Mouse (Mus musculus): ENCODE data around the gene Adrb1. TPM values are rescaled to one million over a fixed set of nuclear protein-coding genes. Genes with fewer than 3 reads are reported as not detected.

The Adrb1 gene
- polyA plus RNA-seq, 1 experiment = not detected

DNA sequence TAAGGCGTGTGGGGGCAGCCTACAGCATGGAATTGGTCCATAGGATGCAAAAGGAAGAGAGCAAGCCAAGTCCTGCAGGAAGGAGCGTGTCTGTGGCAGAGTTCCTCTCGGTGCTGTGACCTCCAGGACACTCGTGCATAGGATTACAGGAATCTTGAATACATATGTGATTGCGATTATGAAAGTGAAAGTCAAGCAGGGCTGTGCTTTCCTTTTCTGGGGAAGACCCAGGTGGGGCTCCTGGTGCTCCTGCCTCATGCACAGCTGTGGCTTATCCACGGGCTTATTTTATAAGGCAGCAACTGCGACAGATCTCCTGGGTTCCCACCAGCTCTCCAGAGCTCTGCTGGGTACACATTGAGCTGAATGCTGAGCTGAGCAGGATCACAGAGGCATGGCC lies 39.2 kb upstream of the Adrb1 start:
- 93% methylated on average over 7 of the region's 7 CpGs for WGBS
- Histone ChIP-seq H3K4me3 (ENCODE audit: insufficient read depth, low read depth, low read length) (no peak overlapping the region), H3K4me1 (ENCODE audit: control insufficient read depth, insufficient read depth, low read length) (no peaks in the 10 kb centered on the region; the same call in 1 of the 2 replicates), H3K27ac (ENCODE audit: insufficient read depth, low read depth, low read length) (no peak overlapping the region)
- TF ChIP-seq CTCF (IDR thresholded peaks at IDR 0.05; ENCODE audit: insufficient read depth, low read depth, low read length) (no peak), POLR2A (IDR thresholded peaks at IDR 0.05; ENCODE audit: insufficient read depth, low read depth, low read length) (no peak)

DNA sequence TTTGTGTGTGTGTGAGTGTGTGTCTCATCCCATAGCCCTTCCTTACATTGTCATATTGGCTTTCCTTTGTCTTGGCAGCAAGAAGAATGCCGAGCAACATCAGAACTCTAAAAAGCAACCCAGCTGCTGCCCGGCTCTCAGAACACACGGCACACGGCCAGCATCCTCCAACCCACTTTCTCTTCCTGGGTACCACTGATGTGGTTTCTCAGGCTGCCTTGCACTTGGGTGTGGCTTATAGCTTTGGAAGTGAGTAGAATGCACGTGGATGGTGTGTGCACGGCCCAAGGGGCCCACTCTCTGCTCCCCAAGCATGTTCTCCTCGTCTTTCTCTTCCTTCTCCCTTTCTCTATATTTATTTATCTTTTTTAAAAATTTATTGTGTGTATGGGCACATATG lies 36.5 kb upstream of the Adrb1 start:
- no peaks in the 10 kb centered on the region for H3K4me1 ChIP-seq (ENCODE audit: control insufficient read depth, insufficient read depth, low read length)
- H3K27ac ChIP-seq (ENCODE audit: insufficient read depth, low read depth, low read length) = no peak overlapping the region
- TF ChIP-seq CTCF (IDR thresholded peaks at IDR 0.05; ENCODE audit: insufficient read depth, low read depth, low read length) = no peak
- no peak for TF ChIP-seq POLR2A (IDR thresholded peaks at IDR 0.05; ENCODE audit: insufficient read depth, low read depth, low read length)
- 86% methylated on average over 7 of the region's 7 CpGs for WGBS
- H3K4me3 ChIP-seq (ENCODE audit: insufficient read depth, low read depth, low read length) = no peak overlapping the region

GRCm38 (mm10) chr19:56686218-56686617 lies 35.8 kb upstream of the Adrb1 start:
- Histone ChIP-seq H3K4me3 (ENCODE audit: insufficient read depth, low read depth, low read length) (no peak overlapping the region), H3K27ac (ENCODE audit: insufficient read depth, low read depth, low read length) (no peak overlapping the region), H3K4me1 (ENCODE audit: control insufficient read depth, insufficient read depth, low read length) (no peaks in the 10 kb centered on the region)
- WGBS = 55% methylated on average over 12 of the region's 12 CpGs
- no peak for TF ChIP-seq CTCF (IDR thresholded peaks at IDR 0.05; ENCODE audit: insufficient read depth, low read depth, low read length)
- TF ChIP-seq POLR2A (IDR thresholded peaks at IDR 0.05; ENCODE audit: insufficient read depth, low read depth, low read length) = no peak

- H3K4me1 ChIP-seq (ENCODE audit: control insufficient read depth, insufficient read depth, low read length) = no peaks in the 10 kb centered on the region
- WGBS = 91% methylated on average over 8 of the region's 8 CpGs
- H3K27ac ChIP-seq (ENCODE audit: insufficient read depth, low read depth, low read length) = no peak overlapping the region
- TF ChIP-seq CTCF (IDR thresholded peaks at IDR 0.05; ENCODE audit: insufficient read depth, low read depth, low read length) = no peak
- no peak for TF ChIP-seq POLR2A (IDR thresholded peaks at IDR 0.05; ENCODE audit: insufficient read depth, low read depth, low read length)
- H3K4me3 ChIP-seq (ENCODE audit: insufficient read depth, low read depth, low read length) = no peak overlapping the region
Observed at GRCm38 (mm10) chr19:56687026-56687635, 34.9 kb upstream of the Adrb1 start.

DNA sequence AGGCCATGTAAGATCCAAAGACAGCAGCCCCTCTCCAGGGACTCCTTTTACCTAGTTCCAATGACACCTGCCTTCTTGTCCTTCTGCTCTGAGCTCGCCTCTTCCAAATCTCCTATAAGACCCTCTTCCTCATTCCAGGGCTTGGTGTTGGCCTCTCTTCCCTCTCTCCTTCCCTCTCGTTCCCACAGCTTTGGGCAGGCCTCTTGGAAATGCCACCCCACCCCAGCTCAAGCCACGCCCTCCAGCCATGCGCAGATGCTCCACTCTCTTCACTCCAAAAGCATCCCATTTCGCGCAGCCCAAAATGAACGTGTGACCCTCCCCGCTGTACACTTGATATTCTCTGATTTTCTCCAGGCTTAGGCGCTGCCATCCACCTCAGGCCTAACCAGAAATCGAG lies 34.3 kb upstream of the Adrb1 start:
- H3K27ac ChIP-seq (ENCODE audit: insufficient read depth, low read depth, low read length) = no peak overlapping the region
- 93% methylated on average over 10 of the region's 10 CpGs for WGBS
- TF ChIP-seq CTCF (IDR thresholded peaks at IDR 0.05; ENCODE audit: insufficient read depth, low read depth, low read length) = no peak
- no peak for TF ChIP-seq POLR2A (IDR thresholded peaks at IDR 0.05; ENCODE audit: insufficient read depth, low read depth, low read length)
- H3K4me3 ChIP-seq (ENCODE audit: insufficient read depth, low read depth, low read length) = no peak overlapping the region
- no peaks in the 10 kb centered on the region for H3K4me1 ChIP-seq (ENCODE audit: control insufficient read depth, insufficient read depth, low read length)

GRCm38 (mm10) chr19:56688661-56689335 lies 33.2 kb upstream of the Adrb1 start:
- H3K4me1 ChIP-seq (ENCODE audit: control insufficient read depth, insufficient read depth, low read length) = no peaks in the 10 kb centered on the region
- 82% methylated on average over 12 of the region's 12 CpGs for WGBS
- TF ChIP-seq POLR2A (IDR thresholded peaks at IDR 0.05; ENCODE audit: insufficient read depth, low read depth, low read length) (no peak), CTCF (IDR thresholded peaks at IDR 0.05; ENCODE audit: insufficient read depth, low read depth, low read length) (no peak)
- H3K4me3 ChIP-seq (ENCODE audit: insufficient read depth, low read depth, low read length) = no peak overlapping the region
- H3K27ac ChIP-seq (ENCODE audit: insufficient read depth, low read depth, low read length) = no peak overlapping the region

GRCm38 (mm10) chr19:56689493-56689892 lies 32.5 kb upstream of the Adrb1 start:
- H3K27ac ChIP-seq (ENCODE audit: insufficient read depth, low read depth, low read length) = no peak overlapping the region
- H3K4me1 ChIP-seq (ENCODE audit: control insufficient read depth, insufficient read depth, low read length) = no peaks in the 10 kb centered on the region
- 95% methylated on average over 6 of the region's 6 CpGs for WGBS
- no peak for TF ChIP-seq CTCF (IDR thresholded peaks at IDR 0.05; ENCODE audit: insufficient read depth, low read depth, low read length)
- TF ChIP-seq POLR2A (IDR thresholded peaks at IDR 0.05; ENCODE audit: insufficient read depth, low read depth, low read length) = no peak
- no peak overlapping the region for H3K4me3 ChIP-seq (ENCODE audit: insufficient read depth, low read depth, low read length)

GRCm38 (mm10) chr19:56691103-56691502 lies 30.9 kb upstream of the Adrb1 start:
- Histone ChIP-seq H3K4me1 (ENCODE audit: control insufficient read depth, insufficient read depth, low read length) (no peaks in the 10 kb centered on the region), H3K27ac (ENCODE audit: insufficient read depth, low read depth, low read length) (no peak overlapping the region), H3K4me3 (ENCODE audit: insufficient read depth, low read depth, low read length) (no peak overlapping the region)
- 97% methylated on average over 3 of the region's 3 CpGs for WGBS
- TF ChIP-seq CTCF (IDR thresholded peaks at IDR 0.05; ENCODE audit: insufficient read depth, low read depth, low read length) (no peak), POLR2A (IDR thresholded peaks at IDR 0.05; ENCODE audit: insufficient read depth, low read depth, low read length) (no peak)

GRCm38 (mm10) chr19:56692451-56692850 lies 29.5 kb upstream of the Adrb1 start:
- Histone ChIP-seq H3K27ac (ENCODE audit: insufficient read depth, low read depth, low read length) (no peak overlapping the region), H3K4me3 (ENCODE audit: insufficient read depth, low read depth, low read length) (no peak overlapping the region), H3K4me1 (ENCODE audit: control insufficient read depth, insufficient read depth, low read length) (no peaks in the 10 kb centered on the region)
- TF ChIP-seq CTCF (IDR thresholded peaks at IDR 0.05; ENCODE audit: insufficient read depth, low read depth, low read length) = no peak
- 82% methylated on average over 5 of the region's 5 CpGs for WGBS

Data from olfactory bulb, adult 2 months (tissue).